Mouse (Mus musculus): Measurements from ENCODE around the gene Taok3. TPM values are rescaled to one million over a fixed set of nuclear protein-coding genes. Genes with fewer than 3 reads are reported as not detected.

The Taok3 gene
- polyA plus RNA-seq, 1 experiment from 2014 or later: 57.7 TPM

- H3K4me3 ChIP-seq: no peak overlapping the region
- no peak overlapping the region for H3K9ac ChIP-seq
- H3K9me3 ChIP-seq: no peaks in the 10 kb centered on the region
- H3K27me3 ChIP-seq: no peaks in the 10 kb centered on the region
- no peaks in the 10 kb centered on the region for H3K4me1 ChIP-seq (replicated peaks)
- ATAC-seq (ENCODE audit: low FRiP score, low read depth): no peak
- H3K27ac ChIP-seq (replicated peaks): no peak overlapping the region
- H3K4me2 ChIP-seq: no peak overlapping the region
- WGBS: 93% methylated on average over 7 of the region's 7 CpGs
- no peaks in the 10 kb centered on the region for H3K36me3 ChIP-seq
Measured at GRCm38 (mm10) chr5:117196551-117196950, 76.6 kb downstream of the Taok3 start.

- H3K4me3 ChIP-seq: no peak overlapping the region
- WGBS: 66% methylated on average over 3 of the region's 3 CpGs
- no peaks in the 10 kb centered on the region for H3K4me1 ChIP-seq (replicated peaks)
- H3K36me3 ChIP-seq: no peaks in the 10 kb centered on the region
- no peak for ATAC-seq (ENCODE audit: low FRiP score, low read depth)
- no peaks in the 10 kb centered on the region for H3K9me3 ChIP-seq
- no peaks in the 10 kb centered on the region for H3K27me3 ChIP-seq
- H3K4me2 ChIP-seq: no peak overlapping the region
- H3K9ac ChIP-seq: no peak overlapping the region
- no peak overlapping the region for H3K27ac ChIP-seq (replicated peaks)
Measured at GRCm38 (mm10) chr5:117198390-117198789, 78.5 kb downstream of the Taok3 start.

GRCm38 (mm10) chr5:117207286-117207685 lies 87.4 kb downstream of the Taok3 start:
- Histone ChIP-seq H3K9me3 (no peaks in the 10 kb centered on the region), H3K36me3 (peaks cover 20% of the 10 kb centered on the region), H3K4me2 (no peak overlapping the region), H3K4me1 (replicated peaks) (no peaks in the 10 kb centered on the region), H3K4me3 (no peak overlapping the region), H3K27ac (replicated peaks) (no peak overlapping the region), H3K27me3 (no peaks in the 10 kb centered on the region), H3K9ac (no peak overlapping the region)
- no peak for ATAC-seq (ENCODE audit: low FRiP score, low read depth)
- WGBS: 65% methylated on average over 16 of the region's 16 CpGs

- ATAC-seq (ENCODE audit: low FRiP score, low read depth): no peak
- Histone ChIP-seq H3K36me3 (peaks cover 9% of the 10 kb centered on the region), H3K9ac (no peak overlapping the region), H3K4me1 (replicated peaks) (no peaks in the 10 kb centered on the region), H3K27me3 (no peaks in the 10 kb centered on the region), H3K4me3 (no peak overlapping the region), H3K27ac (replicated peaks) (no peak overlapping the region), H3K9me3 (no peaks in the 10 kb centered on the region), H3K4me2 (no peak overlapping the region)
- 73% methylated on average over 4 of the region's 4 CpGs for WGBS
Measured at GRCm38 (mm10) chr5:117214016-117214415, 94.1 kb downstream of the Taok3 start.

- Histone ChIP-seq H3K27me3 (no peaks in the 10 kb centered on the region), H3K4me1 (replicated peaks) (no peaks in the 10 kb centered on the region), H3K4me3 (no peak overlapping the region), H3K4me2 (no peak overlapping the region), H3K27ac (replicated peaks) (no peak overlapping the region), H3K36me3 (0 out of 2 replicates have a peak, but pooled peaks cover 6% of the 10 kb centered on the region), H3K9me3 (no peaks in the 10 kb centered on the region), H3K9ac (no peak overlapping the region)
- ATAC-seq (ENCODE audit: low FRiP score, low read depth): no peak
- WGBS: 68% methylated on average over 12 of the region's 12 CpGs
Measured at GRCm38 (mm10) chr5:117231059-117231458, 111.1 kb downstream of the Taok3 start.

- 65% methylated on average over 5 of the region's 5 CpGs for WGBS
Measured at GRCm38 (mm10) chr5:117236540-117236939, 116.6 kb downstream of the Taok3 start.

GRCm38 (mm10) chr5:117239106-117239505 lies 119.2 kb downstream of the Taok3 start:
- Histone ChIP-seq H3K9ac (no peak overlapping the region), H3K36me3 (0 out of 2 replicates have a peak, but pooled peaks cover 6% of the 10 kb centered on the region), H3K4me3 (no peak overlapping the region), H3K27ac (replicated peaks) (no peak overlapping the region), H3K27me3 (no peaks in the 10 kb centered on the region), H3K9me3 (no peaks in the 10 kb centered on the region), H3K4me1 (replicated peaks) (peaks cover 15% of the 10 kb centered on the region), H3K4me2 (no peak overlapping the region)
- WGBS: 75% methylated on average over 4 of the region's 4 CpGs
- ATAC-seq (ENCODE audit: low FRiP score, low read depth): no peak

More at GRCm38 (mm10) chr5:117236540-117236939, 116.6 kb downstream of the Taok3 start:
- Histone ChIP-seq H3K4me1 (replicated peaks) (no peaks in the 10 kb centered on the region; the same call in 1 of the 2 replicates), H3K27me3 (no peaks in the 10 kb centered on the region), H3K36me3 (0 out of 2 replicates have a peak, but pooled peaks cover 6% of the 10 kb centered on the region), H3K4me3 (no peak overlapping the region), H3K9ac (no peak overlapping the region), H3K27ac (replicated peaks) (no peak overlapping the region), H3K9me3 (no peaks in the 10 kb centered on the region), H3K4me2 (no peak overlapping the region)
- ATAC-seq (ENCODE audit: low FRiP score, low read depth): no peak

GRCm38 (mm10) chr5:117240321-117240731 lies 120.4 kb downstream of the Taok3 start:
- H3K4me1 ChIP-seq (replicated peaks): peaks cover 23% of the 10 kb centered on the region
- peak overlapping the region; percentile 68 for H3K4me3 ChIP-seq
- peak overlapping the region; percentile 78 for H3K4me2 ChIP-seq
- H3K9me3 ChIP-seq: no peaks in the 10 kb centered on the region
- ATAC-seq (ENCODE audit: low FRiP score, low read depth): peak; percentile 70; the same call in 1 of the 2 replicates
- H3K36me3 ChIP-seq: no peaks in the 10 kb centered on the region
- 2% methylated on average over 12 of the region's 12 CpGs for WGBS
- peak overlapping the region; percentile 96 for H3K27ac ChIP-seq (replicated peaks)
- peak overlapping the region; percentile 87 for H3K9ac ChIP-seq
- no peaks in the 10 kb centered on the region for H3K27me3 ChIP-seq

GRCm38 (mm10) chr5:117240761-117241322 lies 120.9 kb downstream of the Taok3 start:
- WGBS: 3% methylated on average over 32 of the region's 32 CpGs
- peak; percentile 45 for ATAC-seq (ENCODE audit: low FRiP score, low read depth)
- peak overlapping the region; percentile 78 for H3K4me2 ChIP-seq
- H3K9me3 ChIP-seq: no peaks in the 10 kb centered on the region
- H3K4me1 ChIP-seq (replicated peaks): peaks cover 27% of the 10 kb centered on the region
- peak overlapping the region; percentile 87 for H3K9ac ChIP-seq
- no peaks in the 10 kb centered on the region for H3K36me3 ChIP-seq
- peak overlapping the region; percentile 68 for H3K4me3 ChIP-seq
- H3K27ac ChIP-seq (replicated peaks): peak overlapping the region; percentile 96
- H3K27me3 ChIP-seq: no peaks in the 10 kb centered on the region

GRCm38 (mm10) chr5:117241935-117242531 lies 122.1 kb downstream of the Taok3 start:
- Histone ChIP-seq H3K27me3 (no peaks in the 10 kb centered on the region), H3K27ac (replicated peaks) (peak overlapping the region; percentile 96), H3K9me3 (no peaks in the 10 kb centered on the region), H3K9ac (peak overlapping the region; percentile 87), H3K36me3 (no peaks in the 10 kb centered on the region), H3K4me2 (peak overlapping the region; percentile 78), H3K4me3 (peak overlapping the region; percentile 68), H3K4me1 (replicated peaks) (peaks cover 27% of the 10 kb centered on the region)
- WGBS: 35% methylated on average over 16 of the region's 16 CpGs
- ATAC-seq (ENCODE audit: low FRiP score, low read depth): peak; percentile 67

GRCm38 (mm10) chr5:117242671-117243478 lies 122.9 kb downstream of the Taok3 start:
- Histone ChIP-seq H3K9ac (peak overlapping the region; percentile 87), H3K36me3 (no peaks in the 10 kb centered on the region), H3K9me3 (no peaks in the 10 kb centered on the region), H3K4me3 (peak overlapping the region; percentile 68), H3K27me3 (no peaks in the 10 kb centered on the region), H3K27ac (replicated peaks) (peak overlapping the region; percentile 96), H3K4me2 (peak overlapping the region; percentile 78), H3K4me1 (replicated peaks) (peaks cover 27% of the 10 kb centered on the region)
- WGBS: 16% methylated on average over 22 of the region's 22 CpGs
- no peak; the same call in 1 of the 2 replicates for ATAC-seq (ENCODE audit: low FRiP score, low read depth)

GRCm38 (mm10) chr5:117245170-117245569 lies 125.2 kb downstream of the Taok3 start:
- WGBS: 89% methylated on average over 8 of the region's 8 CpGs
- Histone ChIP-seq H3K4me2 (no peak overlapping the region), H3K4me3 (no peak overlapping the region), H3K27ac (replicated peaks) (no peak overlapping the region), H3K9me3 (no peaks in the 10 kb centered on the region), H3K27me3 (no peaks in the 10 kb centered on the region), H3K4me1 (replicated peaks) (peaks cover 27% of the 10 kb centered on the region), H3K9ac (no peak overlapping the region), H3K36me3 (no peaks in the 10 kb centered on the region)
- ATAC-seq (ENCODE audit: low FRiP score, low read depth): no peak
